Comparison of ENCODE assay signal across 9 mouse cellular contexts in genomic region chr8:123899366-123899765, GRCm38 (mm10).
"Had no signal": no experiment of that assay in that cellular context is flagged by ENCODE, and none has a peak within 500 bp of the region (broad histone marks: within the 10 kb centered on the region; RNA-seq: fewer than 3 reads in every experiment).

No protein-coding gene starts in this region.

- H3K9me3 ChIP-seq: limb, embryonic 15.5 days; liver, embryonic 12.5 days; midbrain, embryonic 13.5 days had no signal

- H3K27ac ChIP-seq: layer of hippocampus, adult 2 months; limb, embryonic 15.5 days; liver, embryonic 12.5 days; midbrain, embryonic 13.5 days; stomach, postnatal 0 days had no signal

- H3K4me1 ChIP-seq: limb, embryonic 15.5 days; liver, embryonic 12.5 days; midbrain, embryonic 13.5 days had no signal

- H3K4me3 ChIP-seq: layer of hippocampus, adult 2 months; limb, embryonic 15.5 days; liver, embryonic 12.5 days; midbrain, embryonic 13.5 days had no signal

- DNase-seq: kidney, adult 9 months; kidney, postnatal 36 days had no signal

- ATAC-seq: inflammation-experienced regulatory T-cells, adult 6 months; intestine, postnatal 0 days; liver, embryonic 12.5 days; midbrain, embryonic 13.5 days had no signal
